Mouse (Mus musculus) thymus, adult 2 months (tissue): Measurements from ENCODE around the gene 5730522E02Rik.

Experiments
- CTCF ChIP-seq: fragments of 200-500 bp; IDR thresholded peaks from 2 replicates; pipeline ENCODE4 v1.5.1; 2012; ENCODE audit warnings: mild to moderate bottlenecking, control low read depth, low read length, moderate library complexity, borderline replicate concordance; ENCODE audit not compliant: control insufficient read depth, poor library complexity, insufficient read depth; ENCODE audit errors: extremely low read depth
- POLR2A ChIP-seq: fragments of 200-500 bp; IDR thresholded peaks from 2 replicates; pipeline ENCODE4 v1.6.1; 2012; ENCODE audit warnings: mild to moderate bottlenecking, low read length, control low read depth, moderate library complexity; ENCODE audit not compliant: control insufficient read depth, poor library complexity, insufficient read depth; ENCODE audit errors: extremely low read depth

DNA sequence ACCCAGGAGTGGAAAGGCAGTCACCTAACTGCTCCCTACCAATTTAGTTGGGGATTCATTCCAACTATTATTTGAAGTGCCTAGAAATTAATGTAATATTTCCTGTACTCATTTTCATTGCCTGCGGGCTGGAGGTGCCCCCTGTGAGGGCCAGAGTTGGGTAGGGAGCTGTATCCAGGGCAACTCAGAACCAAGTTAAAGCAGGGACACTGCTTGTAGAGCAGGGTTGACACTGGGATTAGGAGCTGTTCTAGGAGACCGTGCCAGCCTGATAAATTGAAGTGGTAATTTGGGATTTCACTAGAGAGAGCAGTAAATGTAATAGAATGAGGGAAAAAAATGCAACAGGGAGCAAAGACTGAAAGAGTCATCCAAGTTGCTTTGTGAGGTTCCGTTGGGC is 51.5 kb downstream of the 5730522E02Rik start:
- TF ChIP-seq POLR2A (no peak), CTCF (no peak)
